Mouse (Mus musculus): ENCODE results near the gene Corin. TPM values are rescaled to one million over a fixed set of nuclear protein-coding genes. Genes with fewer than 3 reads are reported as not detected.

The Corin gene
- polyA plus RNA-seq, 1 experiment from 2014 or later = 3.5 TPM

DNA sequence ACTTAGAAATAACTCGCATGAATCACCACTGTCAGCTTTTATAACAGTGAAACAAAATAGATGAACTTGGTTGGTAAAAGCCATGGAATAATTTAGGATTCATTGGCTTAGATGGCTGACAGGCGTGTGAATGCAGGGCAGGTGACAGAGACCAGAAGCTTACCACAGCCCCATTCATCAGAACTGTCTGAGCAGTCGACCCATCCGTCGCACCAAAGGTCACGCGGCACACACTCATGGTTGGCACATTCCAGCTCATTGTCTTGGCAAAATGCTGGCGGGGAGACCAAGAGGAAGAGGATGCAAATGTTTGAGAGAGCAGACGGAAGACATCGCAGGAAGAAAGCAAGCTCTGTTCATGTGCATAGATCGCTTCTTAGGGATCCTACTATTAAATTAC, 173.6 kb downstream of the Corin start:
- Histone ChIP-seq H3K4me3 (ENCODE audit: low read length) (no peak overlapping the region), H3K27me3 (ENCODE audit: control insufficient read depth, insufficient read depth, low read length) (no peaks in the 10 kb centered on the region), H3K4me1 (ENCODE audit: control insufficient read depth, insufficient read depth, low read length) (peaks cover 11% of the 10 kb centered on the region; the same call in 1 of the 2 replicates), H3K4me2 (replicated peaks; ENCODE audit: low read depth, low read length) (no peak overlapping the region), H3K36me3 (ENCODE audit: control insufficient read depth, insufficient read depth, low read length) (no peaks in the 10 kb centered on the region), H3K27ac (ENCODE audit: low read depth, low read length) (no peak overlapping the region), H3K9ac (ENCODE audit: low read depth, low read length) (no peak overlapping the region), H3K9me3 (ENCODE audit: control insufficient read depth, low read length) (no peaks in the 10 kb centered on the region)
- 71% methylated on average over 11 of the region's 11 CpGs for WGBS
- no peak for ATAC-seq (ENCODE audit: low FRiP score, low TSS enrichment)

DNA sequence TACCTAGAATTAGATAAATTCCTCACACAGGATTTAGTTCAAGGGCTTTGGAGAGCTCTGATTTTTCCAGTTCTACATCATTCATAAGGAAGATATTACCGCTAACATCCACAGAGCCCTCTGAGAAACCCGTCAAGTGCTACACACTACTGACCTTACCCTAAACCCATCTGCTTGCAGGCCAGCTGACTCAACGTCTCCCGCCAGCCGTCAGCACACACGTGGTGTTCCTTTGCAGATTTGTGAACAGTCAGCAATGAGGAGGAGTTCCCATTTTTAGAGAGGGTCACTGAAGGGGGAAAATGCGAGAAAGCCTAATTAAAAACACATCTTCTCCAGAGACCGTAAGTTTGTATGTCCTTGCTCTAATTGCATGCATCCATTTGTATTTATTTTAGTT, 174.8 kb downstream of the Corin start:
- H3K9me3 ChIP-seq (ENCODE audit: control insufficient read depth, low read length) = no peaks in the 10 kb centered on the region
- no peaks in the 10 kb centered on the region for H3K36me3 ChIP-seq (ENCODE audit: control insufficient read depth, insufficient read depth, low read length)
- H3K27me3 ChIP-seq (ENCODE audit: control insufficient read depth, insufficient read depth, low read length) = no peaks in the 10 kb centered on the region
- ATAC-seq (ENCODE audit: low FRiP score, low TSS enrichment) = no peak
- H3K4me3 ChIP-seq (ENCODE audit: low read length) = no peak overlapping the region
- H3K4me2 ChIP-seq (replicated peaks; ENCODE audit: low read depth, low read length) = no peak overlapping the region
- H3K27ac ChIP-seq (ENCODE audit: low read depth, low read length) = no peak overlapping the region
- peaks cover 11% of the 10 kb centered on the region; the same call in 1 of the 2 replicates for H3K4me1 ChIP-seq (ENCODE audit: control insufficient read depth, insufficient read depth, low read length)
- 46% methylated on average over 8 of the region's 8 CpGs for WGBS
- H3K9ac ChIP-seq (ENCODE audit: low read depth, low read length) = no peak overlapping the region

DNA sequence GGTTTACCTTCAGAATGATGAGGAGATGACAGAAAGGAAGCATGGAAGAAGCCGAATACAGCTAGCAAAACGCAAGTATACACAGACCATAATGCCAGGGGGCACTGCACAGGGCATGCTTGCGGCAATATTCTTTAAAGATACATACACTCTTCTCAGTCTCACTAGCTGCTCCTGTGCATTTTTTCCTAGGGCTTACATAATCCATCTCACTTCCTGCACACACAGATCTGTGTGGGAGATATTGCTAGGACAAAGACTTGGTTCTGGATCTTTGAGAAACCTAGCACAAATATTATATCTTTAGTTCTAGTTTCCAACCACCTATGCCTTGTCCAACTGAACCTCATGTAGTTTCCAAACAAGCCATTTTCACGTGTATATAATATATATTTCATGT, 189.0 kb downstream of the Corin start:
- Histone ChIP-seq H3K9me3 (ENCODE audit: control insufficient read depth, low read length) (no peaks in the 10 kb centered on the region), H3K9ac (ENCODE audit: low read depth, low read length) (no peak overlapping the region), H3K27me3 (ENCODE audit: control insufficient read depth, insufficient read depth, low read length) (no peaks in the 10 kb centered on the region), H3K36me3 (ENCODE audit: control insufficient read depth, insufficient read depth, low read length) (no peaks in the 10 kb centered on the region), H3K4me3 (ENCODE audit: low read length) (no peak overlapping the region), H3K4me2 (replicated peaks; ENCODE audit: low read depth, low read length) (no peak overlapping the region), H3K27ac (ENCODE audit: low read depth, low read length) (no peak overlapping the region), H3K4me1 (ENCODE audit: control insufficient read depth, insufficient read depth, low read length) (no peaks in the 10 kb centered on the region)
- WGBS = 83% methylated on average over 4 of the region's 4 CpGs
- no peak for ATAC-seq (ENCODE audit: low FRiP score, low TSS enrichment)

DNA sequence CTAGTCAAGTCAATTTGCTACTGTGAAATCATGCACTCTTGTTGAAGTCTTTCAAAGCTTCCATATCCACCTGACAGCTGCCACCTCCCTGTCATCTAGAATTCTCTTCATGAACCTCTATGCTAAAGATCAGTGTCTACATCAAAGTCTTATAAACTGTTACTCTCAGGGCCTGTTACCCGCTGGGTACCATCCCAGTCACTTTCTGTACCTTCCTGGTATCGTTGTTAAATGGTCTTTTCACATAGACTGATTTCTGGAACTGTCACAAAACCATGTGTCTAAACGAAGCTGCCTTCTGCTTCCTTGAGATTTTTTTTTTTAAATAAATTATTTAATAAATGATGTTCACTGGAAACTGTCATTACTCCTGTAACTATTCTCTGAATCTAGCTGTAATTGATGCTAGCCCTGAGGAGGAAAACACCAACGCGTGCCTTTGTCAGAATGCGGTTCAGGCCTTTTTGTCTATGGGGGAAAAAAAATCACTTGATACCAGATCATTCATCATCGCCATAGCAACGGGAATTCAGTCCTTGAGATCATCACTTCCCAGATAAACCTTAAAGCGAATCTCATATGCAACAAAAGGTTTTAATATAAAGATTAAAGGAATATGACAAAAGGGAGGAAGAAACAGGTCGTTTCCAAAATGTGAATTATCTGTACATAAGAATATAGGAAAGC, 205.7 kb downstream of the Corin start:
- WGBS = 89% methylated on average over 10 of the region's 10 CpGs
- no peaks in the 10 kb centered on the region for H3K4me1 ChIP-seq (ENCODE audit: control insufficient read depth, insufficient read depth, low read length)
- H3K9ac ChIP-seq (ENCODE audit: low read depth, low read length) = no peak overlapping the region
- no peaks in the 10 kb centered on the region for H3K36me3 ChIP-seq (ENCODE audit: control insufficient read depth, insufficient read depth, low read length)
- no peak overlapping the region for H3K4me3 ChIP-seq (ENCODE audit: low read length)
- no peak for ATAC-seq (ENCODE audit: low FRiP score, low TSS enrichment)
- H3K27me3 ChIP-seq (ENCODE audit: control insufficient read depth, insufficient read depth, low read length) = no peaks in the 10 kb centered on the region
- no peak overlapping the region for H3K27ac ChIP-seq (ENCODE audit: low read depth, low read length)
- no peak overlapping the region for H3K4me2 ChIP-seq (replicated peaks; ENCODE audit: low read depth, low read length)
- H3K9me3 ChIP-seq (ENCODE audit: control insufficient read depth, low read length) = no peaks in the 10 kb centered on the region

GRCm38 (mm10) chr5:72285077-72285476, 219.2 kb downstream of the Corin start:
- Histone ChIP-seq H3K4me3 (ENCODE audit: low read length) (no peak overlapping the region), H3K9ac (ENCODE audit: low read depth, low read length) (no peak overlapping the region), H3K27ac (ENCODE audit: low read depth, low read length) (no peak overlapping the region), H3K36me3 (ENCODE audit: control insufficient read depth, insufficient read depth, low read length) (peaks cover 4% of the 10 kb centered on the region; the same call in 1 of the 2 replicates), H3K9me3 (ENCODE audit: control insufficient read depth, low read length) (no peaks in the 10 kb centered on the region), H3K27me3 (ENCODE audit: control insufficient read depth, insufficient read depth, low read length) (no peaks in the 10 kb centered on the region), H3K4me1 (ENCODE audit: control insufficient read depth, insufficient read depth, low read length) (peaks cover 4% of the 10 kb centered on the region; the same call in 1 of the 2 replicates), H3K4me2 (replicated peaks; ENCODE audit: low read depth, low read length) (no peak overlapping the region)
- ATAC-seq (ENCODE audit: low FRiP score, low TSS enrichment) = no peak
- WGBS = 37% methylated on average over 3 of the region's 3 CpGs

- whole genome bisulfite sequencing = 5% methylated on average over 2 of the region's 2 CpGs
- Histone ChIP-seq H3K4me2 (replicated peaks; ENCODE audit: low read depth, low read length) (no peak overlapping the region; the same call in 1 of the 2 replicates), H3K4me1 (ENCODE audit: control insufficient read depth, insufficient read depth, low read length) (peaks cover 4% of the 10 kb centered on the region; the same call in 1 of the 2 replicates), H3K36me3 (ENCODE audit: control insufficient read depth, insufficient read depth, low read length) (no peaks in the 10 kb centered on the region; the same call in 1 of the 2 replicates), H3K4me3 (ENCODE audit: low read length) (no peak overlapping the region), H3K9ac (ENCODE audit: low read depth, low read length) (no peak overlapping the region), H3K27ac (ENCODE audit: low read depth, low read length) (peak overlapping the region; percentile 53; the same call in 1 of the 2 replicates), H3K27me3 (ENCODE audit: control insufficient read depth, insufficient read depth, low read length) (no peaks in the 10 kb centered on the region), H3K9me3 (ENCODE audit: control insufficient read depth, low read length) (no peaks in the 10 kb centered on the region)
- peak; percentile 93 for ATAC-seq (ENCODE audit: low FRiP score, low TSS enrichment)
Measured at GRCm38 (mm10) chr5:72282907-72283306, 221.4 kb downstream of the Corin start.

GRCm38 (mm10) chr5:72269652-72270051, 234.6 kb downstream of the Corin start:
- Histone ChIP-seq H3K27me3 (ENCODE audit: control insufficient read depth, insufficient read depth, low read length) (no peaks in the 10 kb centered on the region), H3K4me1 (ENCODE audit: control insufficient read depth, insufficient read depth, low read length) (no peaks in the 10 kb centered on the region), H3K27ac (ENCODE audit: low read depth, low read length) (no peak overlapping the region), H3K4me2 (replicated peaks; ENCODE audit: low read depth, low read length) (no peak overlapping the region), H3K4me3 (ENCODE audit: low read length) (no peak overlapping the region), H3K9me3 (ENCODE audit: control insufficient read depth, low read length) (no peaks in the 10 kb centered on the region), H3K36me3 (ENCODE audit: control insufficient read depth, insufficient read depth, low read length) (no peaks in the 10 kb centered on the region; the same call in 1 of the 2 replicates), H3K9ac (ENCODE audit: low read depth, low read length) (no peak overlapping the region)
- ATAC-seq (ENCODE audit: low FRiP score, low TSS enrichment) = no peak
- WGBS = 58% methylated on average over 8 of the region's 8 CpGs

DNA sequence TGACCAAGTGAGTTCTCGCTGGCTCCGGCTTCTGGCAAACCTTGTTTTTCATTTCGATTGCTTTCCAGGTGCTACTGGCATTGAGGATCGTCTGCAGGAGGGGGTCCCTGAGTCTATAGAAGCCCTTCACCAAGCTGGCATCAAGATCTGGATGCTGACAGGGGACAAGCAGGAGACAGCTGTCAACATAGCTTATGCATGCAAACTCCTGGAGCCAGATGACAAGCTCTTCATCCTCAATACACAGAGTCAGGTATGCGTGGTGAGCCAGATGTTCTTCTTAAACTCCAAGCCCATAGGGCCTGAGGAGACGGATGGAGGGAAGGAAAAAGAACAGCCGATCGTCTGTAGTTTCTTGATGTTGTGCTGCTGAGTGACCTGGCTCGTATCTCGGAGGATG, 235.1 kb downstream of the Corin start:
- no peak for ATAC-seq (ENCODE audit: low FRiP score, low TSS enrichment)
- no peaks in the 10 kb centered on the region for H3K9me3 ChIP-seq (ENCODE audit: control insufficient read depth, low read length)
- WGBS = 89% methylated on average over 10 of the region's 10 CpGs
- H3K4me2 ChIP-seq (replicated peaks; ENCODE audit: low read depth, low read length) = no peak overlapping the region
- H3K27ac ChIP-seq (ENCODE audit: low read depth, low read length) = no peak overlapping the region
- no peak overlapping the region for H3K4me3 ChIP-seq (ENCODE audit: low read length)
- no peaks in the 10 kb centered on the region; the same call in 1 of the 2 replicates for H3K36me3 ChIP-seq (ENCODE audit: control insufficient read depth, insufficient read depth, low read length)
- H3K9ac ChIP-seq (ENCODE audit: low read depth, low read length) = no peak overlapping the region
- no peaks in the 10 kb centered on the region for H3K27me3 ChIP-seq (ENCODE audit: control insufficient read depth, insufficient read depth, low read length)
- H3K4me1 ChIP-seq (ENCODE audit: control insufficient read depth, insufficient read depth, low read length) = no peaks in the 10 kb centered on the region

DNA sequence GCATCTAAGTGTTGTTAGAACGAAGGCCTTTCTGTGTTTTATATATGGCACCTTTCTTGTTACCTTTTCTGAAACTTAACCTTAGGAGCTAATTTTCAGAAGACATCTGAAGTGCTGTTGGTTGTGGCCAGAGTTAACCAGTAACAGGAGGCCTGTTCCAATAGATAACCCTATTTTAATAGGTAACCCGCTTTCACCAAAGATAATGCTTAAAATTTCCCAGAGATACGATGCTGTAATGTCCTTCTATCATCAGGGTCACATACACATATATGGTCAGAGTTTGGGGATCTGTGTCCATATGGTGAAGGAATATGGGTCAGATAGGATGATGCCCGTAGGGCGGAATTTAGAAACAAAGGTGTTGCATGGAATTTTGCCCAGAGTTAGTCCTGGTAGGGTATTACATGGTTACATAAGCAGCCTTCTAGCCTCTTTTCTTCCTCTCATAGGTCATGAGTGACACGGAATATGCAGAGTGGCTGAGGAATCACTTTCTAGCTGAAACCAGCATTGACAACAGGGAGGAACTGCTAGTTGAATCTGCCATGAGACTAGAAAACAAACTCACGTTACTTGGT, 237.2 kb downstream of the Corin start:
- 85% methylated on average over 7 of the region's 7 CpGs for WGBS
- Histone ChIP-seq H3K27me3 (ENCODE audit: control insufficient read depth, insufficient read depth, low read length) (no peaks in the 10 kb centered on the region), H3K27ac (ENCODE audit: low read depth, low read length) (no peak overlapping the region), H3K4me2 (replicated peaks; ENCODE audit: low read depth, low read length) (no peak overlapping the region), H3K4me1 (ENCODE audit: control insufficient read depth, insufficient read depth, low read length) (no peaks in the 10 kb centered on the region), H3K36me3 (ENCODE audit: control insufficient read depth, insufficient read depth, low read length) (no peaks in the 10 kb centered on the region; the same call in 1 of the 2 replicates), H3K9me3 (ENCODE audit: control insufficient read depth, low read length) (no peaks in the 10 kb centered on the region), H3K9ac (ENCODE audit: low read depth, low read length) (no peak overlapping the region), H3K4me3 (ENCODE audit: low read length) (no peak overlapping the region)
- ATAC-seq (ENCODE audit: low FRiP score, low TSS enrichment) = no peak
